Mouse (Mus musculus) urinary bladder, adult 18-20 months (tissue): Measurements from ENCODE around the gene Lime1.

Source experiments
- DNase-seq, 2 experiments: peaks; one replicate each; pipeline ENCODE4 v3.0.0; 2022; ENCODE audit warnings: low spot score in 2 of 2, mixed read lengths in 2 of 2

The Lime1 gene

GRCm38 (mm10) chr2:181379778-181380177 is at the start of gene Lime1:
TSS of gene Lime1 (plus strand) at chr2:181380078.
- no peak for DNase-seq

GRCm38 (mm10) chr2:181332542-181332941 is 47.3 kb upstream of the Lime1 start:
- DNase-seq, result no peak

- peak in 1 of 2 experiments; percentile 53 for DNase-seq
These were observed 45.9 kb upstream of the Lime1 start for GRCm38 (mm10) chr2:181334023-181334422.

GRCm38 (mm10) chr2:181340426-181340825 is 39.5 kb upstream of the Lime1 start:
- DNase-seq, result no peak

GRCm38 (mm10) chr2:181342766-181343165 is 37.1 kb upstream of the Lime1 start:
- no peak for DNase-seq

GRCm38 (mm10) chr2:181356780-181357179 is 23.1 kb upstream of the Lime1 start:
- no peak for DNase-seq

- DNase-seq, result no peak
These were observed 15.9 kb upstream of the Lime1 start for GRCm38 (mm10) chr2:181363946-181364345.

GRCm38 (mm10) chr2:181364487-181364859 is 15.4 kb upstream of the Lime1 start:
- DNase-seq, result no peak

GRCm38 (mm10) chr2:181364860-181365596 is 14.8 kb upstream of the Lime1 start, which contains the start of the genes Zgpat and Arfrp1:
TSS of gene Zgpat (plus strand) at chr2:181364928.
TSS of gene Arfrp1 (minus strand) at chr2:181365404.
- peak; percentile 82 for DNase-seq

- no peak for DNase-seq
These were observed 14.2 kb upstream of the Lime1 start for GRCm38 (mm10) chr2:181365655-181366075.

GRCm38 (mm10) chr2:181370001-181370400 is 9.9 kb upstream of the Lime1 start:
- no peak for DNase-seq

GRCm38 (mm10) chr2:181375787-181376186 is 4.1 kb upstream of the Lime1 start:
- DNase-seq, result no peak

- DNase-seq, result no peak
These were observed 2.6 kb upstream of the Lime1 start for GRCm38 (mm10) chr2:181377230-181377629.

GRCm38 (mm10) chr2:181378701-181379100 is 1.2 kb upstream of the Lime1 start:
- DNase-seq, result no peak

GRCm38 (mm10) chr2:181380251-181380650 is 373 bp downstream of the Lime1 start:
- DNase-seq, result no peak

GRCm38 (mm10) chr2:181381107-181381506 is 1.2 kb downstream of the Lime1 start:
- DNase-seq, result no peak

- no peak for DNase-seq
These were observed 1.9 kb downstream of the Lime1 start for GRCm38 (mm10) chr2:181381631-181382306.

- DNase-seq, result no peak
These were observed 4.6 kb downstream of the Lime1 start for GRCm38 (mm10) chr2:181384463-181384862.

GRCm38 (mm10) chr2:181384919-181385391 is 5.1 kb downstream of the Lime1 start:
- DNase-seq, result no peak

- DNase-seq, result no peak
These were observed 6.0 kb downstream of the Lime1 start for GRCm38 (mm10) chr2:181385885-181386284.

- no peak for DNase-seq
These were observed 6.9 kb downstream of the Lime1 start for GRCm38 (mm10) chr2:181386663-181387210.

- DNase-seq, result no peak
These were observed 10.4 kb downstream of the Lime1 start for GRCm38 (mm10) chr2:181390136-181390870.
